Mouse (Mus musculus) adrenal gland, postnatal 10 days (tissue): ENCODE data around the gene Vmn2r44. TPM values are rescaled to one million over a fixed set of nuclear protein-coding genes. Genes with fewer than 3 reads are reported as not detected.
A peak's percentile ranks its signal among the peaks of the same experiment; 100 is the strongest.
"Not testable (repeated sequence)": the region's sequence is repeated elsewhere in the genome, so short reads cannot be mapped to it uniquely, and the experiment has no call there.

Experiments used
- DNase-seq: peaks from one replicate; pipeline ENCODE4 v3.0.0; 2021; ENCODE audit warnings: mixed read lengths
- long read RNA-seq, 2 experiments: library from polyadenylated mRNA; stranded (forward); transcript quantifications; one replicate each; pipeline ENCODE4 v2.0.0; 2021
- total RNA-seq, 2 experiments: library from RNA; stranded (reverse); gene quantifications; 2 replicates each; pipeline ENCODE4 v1.2.3; 2021

Vmn2r44 gene
- total RNA-seq, result not detected
- long read RNA-seq, experiment 1, result 0 reads
- long read RNA-seq, experiment 2, result 0 reads

GRCm38 (mm10) chr7:8383233-8383632, at the start of gene Vmn2r44:
Vmn2r44 (minus strand) TSS chr7:8383333.
- not testable (repeated sequence) for DNase-seq

DNA sequence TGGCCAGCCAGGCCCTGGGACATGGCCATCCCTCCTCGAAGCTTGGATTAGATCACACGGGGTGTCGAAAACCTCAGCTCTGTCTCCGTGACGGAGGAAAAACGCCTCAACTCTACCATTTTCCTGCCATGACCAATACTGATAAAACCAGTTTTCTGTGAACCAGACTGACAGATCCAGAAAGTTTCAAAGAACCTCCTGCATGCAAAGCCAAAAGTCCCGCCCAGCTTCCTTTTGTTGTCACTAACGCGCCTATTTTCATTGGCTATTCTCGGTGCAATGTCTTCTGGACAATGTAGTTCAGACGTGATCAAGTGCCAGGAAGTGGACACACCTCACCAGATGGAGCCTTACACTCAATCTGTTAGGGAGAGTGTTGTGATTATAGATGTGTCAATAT, 25.3 kb downstream of the Vmn2r44 start:
- peak; percentile 5 for DNase-seq

Other genes starting within 250 kb of the Vmn2r44 start
- not detected for gene Vmn2r41, start 221.7 kb downstream of the Vmn2r44 start, total RNA-seq
- not detected for gene Vmn2r42, start 183.0 kb downstream of the Vmn2r44 start, total RNA-seq
- gene Vmn2r43, start 122.7 kb downstream of the Vmn2r44 start, total RNA-seq, result not detected
- gene Vmn2r45, start 105.7 kb upstream of the Vmn2r44 start, total RNA-seq, result not detected